Mouse (Mus musculus) small intestine, adult 2 months (tissue): Measurements from ENCODE around the gene Trappc12.

ENCODE experiments used
- CTCF ChIP-seq: fragments of 200-500 bp; IDR thresholded peaks from 2 replicates; pipeline ENCODE4 v1.5.1; 2012; ENCODE audit warnings: low read depth, mild to moderate bottlenecking, control low read depth, inconsistent platforms, low read length, moderate library complexity, mixed read lengths; ENCODE audit not compliant: insufficient replicate concordance, insufficient read length; ENCODE audit errors: extremely low read depth
- POLR2A ChIP-seq: fragments of 200-500 bp; IDR thresholded peaks from 2 replicates; pipeline ENCODE4 v1.6.1; 2012; ENCODE audit warnings: low read depth, mild to moderate bottlenecking, control low read depth, inconsistent platforms, low read length, moderate library complexity

DNA sequence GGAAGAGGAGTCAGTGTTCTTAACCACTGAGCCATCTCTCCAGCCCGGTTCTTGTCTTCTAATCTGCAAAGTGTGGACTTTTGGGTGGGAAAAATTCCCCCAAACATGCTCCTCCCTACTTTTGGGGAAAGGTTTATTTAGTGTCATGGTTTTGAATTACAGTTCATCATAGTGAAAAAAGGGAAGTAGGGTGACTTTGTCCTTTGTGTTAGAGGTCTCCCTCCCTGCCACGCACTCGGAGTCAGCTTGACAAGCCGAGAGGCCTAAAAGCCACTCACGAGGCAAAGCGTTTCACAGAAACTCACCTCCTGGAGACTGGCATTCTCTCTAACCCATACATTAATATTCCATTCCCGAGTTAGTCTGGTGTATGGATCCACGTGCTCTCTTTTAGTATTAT, 17.6 kb downstream of the Trappc12 start:
- no peak for TF ChIP-seq CTCF
- no peak for TF ChIP-seq POLR2A
